ENCODE assay signal across 8 mouse cellular contexts in the genomic region with DNA sequence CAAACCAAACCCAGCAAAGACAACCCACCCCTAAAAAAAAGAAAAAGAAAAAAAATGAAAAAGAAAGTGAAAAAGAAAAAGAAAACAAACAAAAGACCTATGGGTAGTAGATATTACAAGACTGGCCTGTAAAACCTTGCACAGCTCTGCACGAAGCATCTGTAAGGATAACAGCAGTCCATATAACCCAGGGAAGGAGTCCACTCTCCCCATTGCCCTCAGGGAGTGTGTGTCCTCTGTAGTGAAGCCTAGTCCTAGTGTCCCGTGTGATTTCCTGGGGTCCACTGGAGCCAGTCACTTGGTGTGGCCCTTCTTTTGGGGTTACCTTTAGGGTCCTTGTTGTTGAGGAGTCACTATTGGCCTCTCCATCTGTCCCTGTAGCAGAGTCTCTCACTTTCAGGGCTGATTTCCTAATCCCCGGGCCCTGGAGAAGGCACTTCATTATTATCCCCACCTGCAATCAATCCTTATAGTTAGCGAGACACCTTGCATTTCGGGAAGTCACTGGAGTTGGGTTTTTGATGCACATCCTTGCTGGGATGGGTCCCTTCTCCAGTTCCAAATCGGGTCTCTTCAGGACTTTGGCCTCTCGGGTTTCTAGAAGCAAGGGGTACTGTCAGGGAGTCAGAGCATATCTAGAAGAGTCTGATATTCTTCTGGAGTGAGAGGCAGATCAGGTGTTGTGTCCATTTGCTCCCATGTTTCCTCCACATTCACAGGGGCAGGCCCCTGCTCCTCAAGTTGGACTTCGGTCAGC. TPM values are rescaled to one million over a fixed set of nuclear protein-coding genes. Genes with fewer than 3 reads are reported as not detected.
DNase-seq lines count a peak whose midpoint lies in the region; ATAC-seq and TF ChIP-seq lines count a peak whose summit lies in the region.
"Not testable (repeated sequence)": the region's sequence is repeated elsewhere in the genome, so short reads cannot be mapped to it uniquely, and the experiment has no call there.
"Had no signal": no experiment of that assay in that cellular context is flagged by ENCODE, and none has a peak within 500 bp of the region (broad histone marks: within the 10 kb centered on the region; RNA-seq: fewer than 3 reads in every experiment).

No protein-coding gene starts in this region.

- not testable (repeated sequence) for H3K4me1 ChIP-seq in embryonic facial prominence, embryonic 15.5 days; intestine, postnatal 0 days (replicated peaks; ENCODE audit: control insufficient read depth, insufficient read depth, low read length); limb, embryonic 14.5 days (ENCODE audit: control insufficient read depth, insufficient read depth, low read length); midbrain, embryonic 14.5 days (ENCODE audit: control insufficient read depth, insufficient read depth, low read length)

- peak; percentile 92 for ATAC-seq in embryonic facial prominence, embryonic 15.5 days (ENCODE audit: insufficient number of reproducible peaks, low FRiP score, low TSS enrichment, low read depth)
- peak; percentile 83 for ATAC-seq in intestine, postnatal 0 days
- peak; percentile 84 for ATAC-seq in limb, embryonic 14.5 days (ENCODE audit: low FRiP score, low read depth)
- peak; percentile 88 for ATAC-seq in midbrain, embryonic 14.5 days (ENCODE audit: low FRiP score, low TSS enrichment)

- not testable (repeated sequence) for H3K4me3 ChIP-seq in embryonic facial prominence, embryonic 15.5 days (replicated peaks); intestine, postnatal 0 days (ENCODE audit: low read depth, low read length); limb, embryonic 14.5 days (replicated peaks; ENCODE audit: low read length); midbrain, embryonic 14.5 days (replicated peaks; ENCODE audit: low read depth, low read length)

- H3K27me3 ChIP-seq in embryonic facial prominence, embryonic 15.5 days; intestine, postnatal 0 days (replicated peaks; ENCODE audit: control insufficient read depth, insufficient read depth, low read length); limb, embryonic 14.5 days (ENCODE audit: control insufficient read depth, insufficient read depth, low read length); midbrain, embryonic 14.5 days (ENCODE audit: control insufficient read depth, insufficient read depth, low read length): not testable (repeated sequence)

- H3K9me3 ChIP-seq in embryonic facial prominence, embryonic 15.5 days (replicated peaks); intestine, postnatal 0 days (ENCODE audit: control insufficient read depth); limb, embryonic 14.5 days (ENCODE audit: control insufficient read depth, low read length); midbrain, embryonic 14.5 days (ENCODE audit: control insufficient read depth, low read length): not testable (repeated sequence)

- H3K27ac ChIP-seq in embryonic facial prominence, embryonic 15.5 days (replicated peaks); intestine, postnatal 0 days (ENCODE audit: low read depth, low read length); limb, embryonic 14.5 days (replicated peaks; ENCODE audit: low read depth, low read length); midbrain, embryonic 14.5 days (replicated peaks; ENCODE audit: low read depth, low read length): not testable (repeated sequence)

- not testable (repeated sequence) for H3K36me3 ChIP-seq in embryonic facial prominence, embryonic 15.5 days; intestine, postnatal 0 days (ENCODE audit: control insufficient read depth, insufficient read depth); limb, embryonic 14.5 days (ENCODE audit: control insufficient read depth, insufficient read depth, low read length); midbrain, embryonic 14.5 days (ENCODE audit: control insufficient read depth, insufficient read depth, low read length)

- H3K9ac ChIP-seq in embryonic facial prominence, embryonic 15.5 days; intestine, postnatal 0 days (ENCODE audit: low read depth, low read length); limb, embryonic 14.5 days (ENCODE audit: low read depth, low read length, severe bottlenecking); midbrain, embryonic 14.5 days (replicated peaks; ENCODE audit: low read length): not testable (repeated sequence)

- peak; percentile 49 for DNase-seq in adrenal gland, adult 2 months
- DNase-seq in heart, adult 9 months (ENCODE audit: low spot score in 2 of 2) = peak; percentile 68 to 72
- DNase-seq in limb, embryonic 14.5 days (ENCODE audit: low spot score) = peak; percentile 33
- DNase-seq in midbrain, embryonic 14.5 days = peak; percentile 19
- DNase-seq in spleen, postnatal 10 days (ENCODE audit: low spot score in 2 of 2) = peak; percentile 56 to 57

- WGBS in embryonic facial prominence, embryonic 15.5 days = 81% methylated on average over 8 of the region's 8 CpGs
- 85% methylated on average over 7 of the region's 8 CpGs for WGBS in intestine, postnatal 0 days
- 85% methylated on average over 7 of the region's 8 CpGs for WGBS in limb, embryonic 14.5 days
- 85% methylated on average over 8 of the region's 8 CpGs for WGBS in midbrain, embryonic 14.5 days

- not testable (repeated sequence) for TF ChIP-seq CTCF in intestine, postnatal 0 days (IDR thresholded peaks at IDR 0.05; ENCODE audit: low read depth)

- not testable (repeated sequence) for H3K4me2 ChIP-seq in embryonic facial prominence, embryonic 15.5 days (replicated peaks); intestine, postnatal 0 days (replicated peaks; ENCODE audit: low read depth); limb, embryonic 14.5 days (replicated peaks; ENCODE audit: low read depth, low read length, severe bottlenecking); midbrain, embryonic 14.5 days (ENCODE audit: low read length)

- not testable (repeated sequence) for TF ChIP-seq POLR2A in limb, embryonic 14.5 days (IDR thresholded peaks at IDR 0.05; ENCODE audit: borderline replicate concordance, extremely low read depth, insufficient read depth, insufficient read length)

RNA-seq across cellular contexts. Expression of a gene that starts 2.7 kb away (rescaled TPM):
- total RNA-seq in adrenal gland, adult 2 months (2021) = not detected
- not detected in 2 replicates for polyA plus RNA-seq in adrenal gland, adult 2 months (2012; rRNA removed)
- polyA plus RNA-seq in embryonic facial prominence, embryonic 15.5 days (2015; fragmentation: Nextera tagmentation; extraction: Ambion mirVana) = not detected in 2 replicates
- not detected in 2 replicates for polyA plus RNA-seq in intestine, postnatal 0 days (2015; fragmentation: Nextera tagmentation; extraction: Ambion mirVana)
- not detected in 2 replicates for polyA plus RNA-seq in limb, embryonic 14.5 days (2012; rRNA removed)
- not detected in 2 replicates for polyA plus RNA-seq in limb, embryonic 14.5 days (2014; fragmentation: Nextera tagmentation; extraction: Ambion mirVana)
- polyA plus RNA-seq in midbrain, embryonic 14.5 days (2014; fragmentation: Nextera tagmentation; extraction: Ambion mirVana) = not detected in 2 replicates
- polyA plus RNA-seq: inflammation-experienced regulatory T-cells, adult 6 months had no signal

RNA-seq across cellular contexts. Expression of a gene that starts 6.7 kb away (rescaled TPM):
- not detected for total RNA-seq in adrenal gland, adult 2 months (2021)
- not detected in 2 replicates for polyA plus RNA-seq in adrenal gland, adult 2 months (2012; rRNA removed)
- not detected in 2 replicates for polyA plus RNA-seq in embryonic facial prominence, embryonic 15.5 days (2015; fragmentation: Nextera tagmentation; extraction: Ambion mirVana)
- polyA plus RNA-seq in intestine, postnatal 0 days (2015; fragmentation: Nextera tagmentation; extraction: Ambion mirVana) = not detected in 2 replicates
- polyA plus RNA-seq in limb, embryonic 14.5 days (2012; rRNA removed) = not detected in 2 replicates
- polyA plus RNA-seq in limb, embryonic 14.5 days (2014; fragmentation: Nextera tagmentation; extraction: Ambion mirVana) = not detected in 2 replicates
- polyA plus RNA-seq in midbrain, embryonic 14.5 days (2014; fragmentation: Nextera tagmentation; extraction: Ambion mirVana) = not detected in 2 replicates
- polyA plus RNA-seq: inflammation-experienced regulatory T-cells, adult 6 months had no signal

RNA-seq across cellular contexts. Expression of a gene that starts 14.4 kb away (rescaled TPM):
- not detected for total RNA-seq in adrenal gland, adult 2 months (2021)
- polyA plus RNA-seq in adrenal gland, adult 2 months (2012; rRNA removed) = not detected in 2 replicates
- not detected in 2 replicates for polyA plus RNA-seq in embryonic facial prominence, embryonic 15.5 days (2015; fragmentation: Nextera tagmentation; extraction: Ambion mirVana)
- polyA plus RNA-seq in intestine, postnatal 0 days (2015; fragmentation: Nextera tagmentation; extraction: Ambion mirVana) = not detected in 2 replicates
- not detected in 2 replicates for polyA plus RNA-seq in limb, embryonic 14.5 days (2012; rRNA removed)
- not detected in 2 replicates for polyA plus RNA-seq in limb, embryonic 14.5 days (2014; fragmentation: Nextera tagmentation; extraction: Ambion mirVana)
- not detected in 2 replicates for polyA plus RNA-seq in midbrain, embryonic 14.5 days (2014; fragmentation: Nextera tagmentation; extraction: Ambion mirVana)
- polyA plus RNA-seq: inflammation-experienced regulatory T-cells, adult 6 months had no signal

RNA-seq across cellular contexts. Expression of a gene that starts 16.1 kb away (rescaled TPM):
- 10 to 100 TPM; 32.8 to 46.7 TPM for total RNA-seq in adrenal gland, adult 2 months (2021)
- 1.2 and 2.2 TPM in 2 replicates for polyA plus RNA-seq in adrenal gland, adult 2 months (2012; rRNA removed)
- polyA plus RNA-seq in embryonic facial prominence, embryonic 15.5 days (2015; fragmentation: Nextera tagmentation; extraction: Ambion mirVana) = 56.7 and 57.4 TPM in 2 replicates
- polyA plus RNA-seq in intestine, postnatal 0 days (2015; fragmentation: Nextera tagmentation; extraction: Ambion mirVana) = 91.7 and 96.3 TPM in 2 replicates
- polyA plus RNA-seq in limb, embryonic 14.5 days (2012; rRNA removed) = 24.9 and 29.3 TPM in 2 replicates
- polyA plus RNA-seq in limb, embryonic 14.5 days (2014; fragmentation: Nextera tagmentation; extraction: Ambion mirVana) = 42.5 and 51.0 TPM in 2 replicates
- 80.5 and 93.6 TPM in 2 replicates for polyA plus RNA-seq in midbrain, embryonic 14.5 days (2014; fragmentation: Nextera tagmentation; extraction: Ambion mirVana)

Comparison
In these comparisons a context has a peak if more than half of its experiments do, and no peak if none do; other contexts are left out.
1. DNase-seq: peak in every context shown above with its lines; median percentile 70 in heart, adult 9 months; 56 in spleen, postnatal 10 days; 49 in adrenal gland, adult 2 months; 33 in limb, embryonic 14.5 days; 19 in midbrain, embryonic 14.5 days.